Mouse (Mus musculus): ENCODE data around the gene F2rl1.

F2rl1 gene

GRCm38 (mm10) chr13:95524674-95525491 lies at the start of gene F2rl1:
Gene F2rl1, minus strand, starts transcription at chr13:95525227.
- peak; percentile 47 to 71 for DNase-seq

- no peak for DNase-seq
These were observed 45.9 kb upstream of the F2rl1 start for GRCm38 (mm10) chr13:95570877-95571276.

GRCm38 (mm10) chr13:95569326-95569725 lies 44.3 kb upstream of the F2rl1 start:
- DNase-seq: no peak

GRCm38 (mm10) chr13:95568336-95568735 lies 43.3 kb upstream of the F2rl1 start:
- no peak for DNase-seq

GRCm38 (mm10) chr13:95566841-95567551 lies 42.0 kb upstream of the F2rl1 start:
- no peak for DNase-seq

- DNase-seq: peak; percentile 62 to 78
These were observed 38.7 kb upstream of the F2rl1 start for GRCm38 (mm10) chr13:95563693-95564092.

GRCm38 (mm10) chr13:95563066-95563610 lies 38.1 kb upstream of the F2rl1 start:
- DNase-seq: no peak

- DNase-seq: no peak
These were observed 32.3 kb upstream of the F2rl1 start for GRCm38 (mm10) chr13:95557326-95557725.

- DNase-seq: no peak
These were observed 29.0 kb upstream of the F2rl1 start for GRCm38 (mm10) chr13:95553885-95554492.

GRCm38 (mm10) chr13:95550636-95551370 lies 25.8 kb upstream of the F2rl1 start:
- no peak for DNase-seq

GRCm38 (mm10) chr13:95549421-95549820 lies 24.4 kb upstream of the F2rl1 start:
- DNase-seq: no peak

GRCm38 (mm10) chr13:95548856-95549255 lies 23.8 kb upstream of the F2rl1 start:
- no peak for DNase-seq

- DNase-seq: no peak
These were observed 23.3 kb upstream of the F2rl1 start for GRCm38 (mm10) chr13:95548291-95548789.

GRCm38 (mm10) chr13:95547090-95547611 lies 22.1 kb upstream of the F2rl1 start:
- DNase-seq: no peak

- DNase-seq: no peak
These were observed 21.2 kb upstream of the F2rl1 start for GRCm38 (mm10) chr13:95546251-95546650.

GRCm38 (mm10) chr13:95545729-95546186 lies 20.7 kb upstream of the F2rl1 start:
- no peak for DNase-seq

- DNase-seq: no peak
These were observed 13.0 kb upstream of the F2rl1 start for GRCm38 (mm10) chr13:95538021-95538420.

GRCm38 (mm10) chr13:95536117-95536493 lies 11.1 kb upstream of the F2rl1 start:
- DNase-seq: no peak

- DNase-seq: no peak
These were observed 10.6 kb upstream of the F2rl1 start for GRCm38 (mm10) chr13:95535461-95536116.

- DNase-seq: no peak
These were observed 10.0 kb upstream of the F2rl1 start for GRCm38 (mm10) chr13:95535026-95535425.

GRCm38 (mm10) chr13:95534131-95534561 lies 9.1 kb upstream of the F2rl1 start:
- no peak for DNase-seq
